Mouse (Mus musculus) cerebellum, postnatal 10 days (tissue): ENCODE results near the gene Wdr44.

ENCODE experiments used
- DNase-seq, 2 experiments: peaks; one replicate each; pipeline ENCODE4 v3.0.0; 2021; ENCODE audit warnings: mixed read lengths in 2 of 2

Gene Wdr44

DNA sequence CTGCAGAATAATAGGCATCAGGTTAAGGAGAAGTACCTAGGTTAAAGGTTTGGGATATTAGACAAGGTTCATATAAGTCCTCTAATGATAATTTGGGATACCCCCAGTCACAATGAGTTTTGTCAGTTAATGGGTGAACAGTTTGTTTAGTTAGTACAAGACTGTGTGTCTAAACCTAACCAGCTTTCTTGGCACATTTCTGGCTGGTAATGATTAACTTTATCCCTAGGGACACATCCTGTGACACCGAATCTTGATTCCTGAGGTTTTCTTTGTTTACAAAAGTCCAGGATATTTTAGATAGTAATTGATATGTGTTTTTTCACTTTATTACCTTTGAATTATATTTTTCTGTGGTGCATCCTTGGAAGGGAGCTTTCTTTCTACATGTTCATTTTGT is 148.1 kb downstream of the Wdr44 start:
- DNase-seq = no peak
